Mouse (Mus musculus) embryonic facial prominence, embryonic 13.5 days (tissue): Measurements from ENCODE around the gene Camk2b. TPM values are rescaled to one million over a fixed set of nuclear protein-coding genes. Genes with fewer than 3 reads are reported as not detected.
A peak's percentile ranks its signal among the peaks of the same experiment; 100 is the strongest.

Experiments
- ATAC-seq: fragments of 200-750 bp; cut with Nextera tagmentation; 2 replicates; pipeline ENCODE4 v1.8.0; 2017; ENCODE audit warnings: low read depth; ENCODE audit not compliant: insufficient number of reproducible peaks, insufficient read depth, low FRiP score, low TSS enrichment
- H3K27ac ChIP-seq: fragments of 300-500 bp; sonication (generic); 2 replicates; pipeline ENCODE4 v1.5.1; 2015; ENCODE audit warnings: moderate library complexity, mild to moderate bottlenecking, inconsistent platforms
- H3K27me3 ChIP-seq: fragments of 300-500 bp; sonication (generic); 2 replicates; pipeline ENCODE4 v1.6.1; 2015; ENCODE audit warnings: mild to moderate bottlenecking, inconsistent platforms
- H3K36me3 ChIP-seq: fragments of 300-500 bp; sonication (generic); 2 replicates; pipeline ENCODE4 v1.6.1; 2015; ENCODE audit warnings: mild to moderate bottlenecking, inconsistent platforms
- H3K4me1 ChIP-seq: fragments of 300-500 bp; sonication (generic); 2 replicates; pipeline ENCODE4 v1.6.1; 2015; ENCODE audit warnings: inconsistent platforms
- H3K4me2 ChIP-seq: fragments of 300-500 bp; sonication (generic); 2 replicates; pipeline ENCODE4 v1.6.1; 2015; ENCODE audit warnings: moderate library complexity, mild to moderate bottlenecking, inconsistent platforms
- H3K4me3 ChIP-seq: fragments of 300-500 bp; sonication (generic); 2 replicates; pipeline ENCODE4 v1.5.1; 2015; ENCODE audit warnings: mild to moderate bottlenecking, inconsistent platforms
- H3K9ac ChIP-seq: fragments of 300-500 bp; sonication (generic); 2 replicates; pipeline ENCODE4 v1.6.1; 2015; ENCODE audit warnings: mild to moderate bottlenecking, inconsistent platforms
- H3K9me3 ChIP-seq: fragments of 300-500 bp; sonication (generic); 2 replicates; pipeline ENCODE4 v1.6.1; 2016; ENCODE audit warnings: inconsistent platforms
- WGBS: fragments of 180-500 bp; shearing (Covaris S2); methylation state at CpG from one replicate; pipeline ENCODE4 v1.1.7; 2015; ENCODE audit warnings: mixed read lengths; 5-methylcytosine and 5-hydroxymethylcytosine counted together
- polyA plus RNA-seq: library from polyadenylated mRNA; unstranded; fragments of >200 nt; fragmentation: Nextera tagmentation; extraction: Ambion mirVana; gene quantifications from 2 replicates; pipeline ENCODE4 v1.2.1, GENCODE M21; 2015

Camk2b gene
- polyA plus RNA-seq, 1 experiment from 2014 or later, result 2.5 TPM

DNA sequence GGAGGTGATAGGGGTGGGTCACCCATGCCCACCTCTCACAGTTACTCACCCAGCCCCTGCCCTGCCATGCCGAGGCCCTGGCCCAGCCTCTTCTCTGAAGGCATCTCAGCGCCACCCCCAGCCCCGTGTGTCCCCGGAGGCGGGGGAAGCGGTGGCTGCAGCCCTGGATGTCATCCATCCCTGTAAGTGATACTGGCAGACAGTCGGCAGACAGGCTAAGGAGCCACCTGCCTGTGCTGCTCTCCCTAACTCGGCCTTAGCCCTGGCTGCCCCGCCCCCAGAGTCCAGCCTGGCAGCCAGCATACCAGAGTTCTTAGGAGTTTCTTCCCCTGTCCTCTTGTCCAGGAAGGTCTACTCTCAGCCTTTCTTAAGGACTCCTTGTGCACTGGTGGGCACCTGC, 90.1 kb downstream of the Camk2b start:
- ATAC-seq, result no peak
- Histone ChIP-seq H3K4me3 (no peak overlapping the region), H3K27ac (no peak overlapping the region), H3K27me3 (no peaks in the 10 kb centered on the region), H3K36me3 (no peaks in the 10 kb centered on the region), H3K4me1 (peaks cover 33% of the 10 kb centered on the region), H3K4me2 (no peak overlapping the region), H3K9ac (0 out of 2 replicates have a peak overlapping the region, but pooled peaks have one; percentile 16), H3K9me3 (no peaks in the 10 kb centered on the region)
- 10% methylated on average over 9 of the region's 9 CpGs for WGBS

DNA sequence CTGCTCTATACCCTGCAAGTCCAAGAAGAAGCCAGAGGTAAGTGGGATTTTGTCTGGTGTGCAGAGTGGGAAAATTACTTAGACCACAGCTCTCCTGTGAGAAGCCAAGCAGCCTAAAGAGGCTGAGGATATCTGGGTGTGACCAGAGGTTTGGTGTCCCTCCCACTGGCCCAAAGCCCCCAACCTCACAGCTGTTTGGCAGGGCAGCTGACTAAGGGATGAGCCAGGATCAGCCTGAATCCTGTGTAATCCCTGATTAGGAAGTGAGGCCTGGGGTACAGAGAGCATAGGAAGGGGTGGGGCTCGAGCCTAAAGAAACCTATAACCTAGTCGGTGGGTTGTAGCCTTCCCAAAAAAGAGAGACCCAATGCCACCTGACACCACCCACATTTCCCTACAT, 91.1 kb downstream of the Camk2b start:
- WGBS, result 73% methylated on average over 2 of the region's 2 CpGs
- no peaks in the 10 kb centered on the region; the same call in 1 of the 2 replicates for H3K36me3 ChIP-seq
- no peak overlapping the region for H3K4me3 ChIP-seq
- H3K27ac ChIP-seq, result no peak overlapping the region
- peaks cover 42% of the 10 kb centered on the region for H3K4me1 ChIP-seq
- H3K4me2 ChIP-seq, result no peak overlapping the region
- H3K27me3 ChIP-seq, result no peaks in the 10 kb centered on the region
- no peak overlapping the region for H3K9ac ChIP-seq
- ATAC-seq, result no peak
- no peaks in the 10 kb centered on the region for H3K9me3 ChIP-seq

DNA sequence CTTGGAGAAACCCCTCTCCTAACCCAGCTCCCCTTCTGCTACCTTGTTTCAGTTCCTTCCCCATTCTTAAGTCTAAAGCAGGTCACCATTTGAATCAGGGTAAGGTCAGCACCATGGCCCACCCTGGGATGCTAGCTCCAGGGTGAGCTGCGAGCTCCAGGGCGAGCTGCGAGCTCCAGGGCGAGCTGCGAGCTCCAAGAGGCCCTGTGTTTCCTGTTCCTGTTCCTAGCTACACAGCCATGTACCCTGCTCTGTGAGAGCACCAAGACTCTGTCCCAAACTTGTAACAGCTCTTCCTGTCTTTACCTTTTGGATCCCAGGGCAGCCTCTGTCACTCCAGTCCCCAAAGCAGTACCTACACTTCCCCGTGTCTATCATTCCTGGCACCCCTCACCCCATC, 92.1 kb downstream of the Camk2b start:
- Histone ChIP-seq H3K9me3 (no peaks in the 10 kb centered on the region), H3K9ac (no peak overlapping the region), H3K4me2 (no peak overlapping the region), H3K27me3 (no peaks in the 10 kb centered on the region), H3K4me1 (peaks cover 42% of the 10 kb centered on the region), H3K36me3 (peaks cover 8% of the 10 kb centered on the region), H3K27ac (no peak overlapping the region), H3K4me3 (no peak overlapping the region)
- ATAC-seq, result no peak
- WGBS, result 70% methylated on average over 6 of the region's 6 CpGs

DNA sequence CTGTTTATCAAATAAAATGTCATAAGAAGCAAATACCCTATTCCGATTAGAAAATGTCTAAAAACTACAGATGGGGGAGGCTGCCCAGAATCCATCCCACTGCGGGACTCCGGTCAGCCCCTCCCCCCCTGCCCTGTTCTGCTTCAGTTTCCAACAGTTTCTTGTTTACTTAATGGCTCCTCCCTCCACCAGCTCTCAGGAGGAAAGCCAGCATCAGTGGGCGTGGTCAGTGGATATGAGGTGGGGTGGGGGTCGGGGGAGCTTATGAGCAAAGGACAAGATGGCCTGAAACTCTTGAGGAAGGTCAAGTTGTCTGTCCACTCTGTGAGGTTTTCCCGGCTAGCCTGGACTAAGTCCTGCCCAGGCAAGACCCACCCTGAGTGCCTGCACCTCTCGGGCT, 93.0 kb downstream of the Camk2b start:
- 41% methylated on average over 7 of the region's 7 CpGs for WGBS
- no peaks in the 10 kb centered on the region for H3K9me3 ChIP-seq
- H3K4me1 ChIP-seq, result peaks cover 42% of the 10 kb centered on the region
- no peaks in the 10 kb centered on the region for H3K27me3 ChIP-seq
- no peak overlapping the region for H3K4me3 ChIP-seq
- ATAC-seq, result no peak
- H3K36me3 ChIP-seq, result peaks cover 17% of the 10 kb centered on the region
- H3K9ac ChIP-seq, result no peak overlapping the region
- no peak overlapping the region for H3K27ac ChIP-seq
- H3K4me2 ChIP-seq, result 0 out of 2 replicates have a peak overlapping the region, but pooled peaks have one; percentile 2

DNA sequence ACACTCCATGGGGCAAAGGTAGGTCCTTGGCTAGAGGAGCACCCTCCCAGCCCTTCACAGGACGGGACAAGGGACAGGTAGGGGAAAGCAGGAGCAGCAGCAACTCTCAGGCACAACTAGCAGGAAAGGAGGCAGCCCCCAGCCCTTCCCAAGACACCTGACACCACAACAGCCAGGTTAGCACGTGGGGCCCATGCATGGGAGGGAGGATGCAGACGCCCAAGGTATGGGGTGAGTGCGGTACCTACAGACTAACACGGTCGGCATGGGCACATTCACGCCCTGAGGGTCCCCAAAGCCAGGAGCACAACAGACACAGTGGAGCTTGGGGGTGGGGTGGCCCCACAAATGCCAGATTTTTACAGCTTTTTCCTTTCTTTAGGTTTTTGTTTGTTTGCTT, 95.0 kb downstream of the Camk2b start:
- Histone ChIP-seq H3K9me3 (no peaks in the 10 kb centered on the region), H3K4me3 (no peak overlapping the region), H3K4me1 (peaks cover 40% of the 10 kb centered on the region), H3K27me3 (no peaks in the 10 kb centered on the region), H3K9ac (0 out of 2 replicates have a peak overlapping the region, but pooled peaks have one; percentile 27), H3K36me3 (peaks cover 35% of the 10 kb centered on the region), H3K4me2 (0 out of 2 replicates have a peak overlapping the region, but pooled peaks have one; percentile 19), H3K27ac (0 out of 2 replicates have a peak overlapping the region, but pooled peaks have one; percentile 39)
- no peak for ATAC-seq
- 19% methylated on average over 7 of the region's 7 CpGs for WGBS

DNA sequence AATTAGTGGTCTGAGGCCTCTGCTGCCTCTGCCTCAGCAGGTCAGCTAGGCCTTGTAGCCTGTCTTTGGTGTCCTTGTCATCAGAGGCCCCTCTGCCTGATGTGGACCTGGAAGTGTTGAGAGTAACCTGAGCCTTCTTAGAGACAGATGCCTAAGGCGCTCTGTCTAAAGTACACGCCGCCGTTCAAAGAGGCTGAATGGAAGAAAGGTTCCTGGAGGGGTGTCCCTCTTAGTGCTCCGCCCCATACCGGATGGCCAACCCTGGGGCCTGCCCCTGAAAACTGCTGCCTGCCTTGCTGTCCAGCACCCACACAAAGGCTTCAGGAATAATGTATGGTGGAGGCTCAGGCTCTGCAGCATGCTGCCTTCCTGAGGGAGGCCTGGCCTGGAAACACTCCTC, 97.9 kb downstream of the Camk2b start:
- Histone ChIP-seq H3K27me3 (no peaks in the 10 kb centered on the region), H3K27ac (no peak overlapping the region), H3K9ac (0 out of 2 replicates have a peak overlapping the region, but pooled peaks have one; percentile 21), H3K4me3 (no peak overlapping the region), H3K4me1 (peaks cover 33% of the 10 kb centered on the region), H3K4me2 (no peak overlapping the region), H3K9me3 (no peaks in the 10 kb centered on the region), H3K36me3 (peaks cover 65% of the 10 kb centered on the region)
- ATAC-seq, result no peak
- 29% methylated on average over 6 of the region's 6 CpGs for WGBS

DNA sequence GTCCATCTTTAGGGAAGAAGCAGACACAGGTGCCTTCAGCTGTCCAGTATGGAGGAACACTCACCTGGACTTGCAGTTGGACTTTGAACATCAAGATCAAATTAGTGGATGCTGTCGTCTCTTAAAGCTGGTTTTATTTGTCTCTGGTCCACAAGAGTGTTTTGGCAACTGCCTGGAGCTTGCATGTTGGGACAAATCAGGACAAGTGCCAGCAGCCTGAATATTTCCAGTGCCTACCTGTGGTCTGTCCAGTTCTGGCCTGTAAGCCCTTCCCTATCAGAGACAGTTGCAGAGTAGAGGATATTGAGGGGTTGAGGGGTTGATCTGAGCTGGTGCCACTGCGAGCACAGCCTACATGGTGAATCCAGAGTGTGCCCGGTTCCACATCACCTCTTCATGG, 99.4 kb downstream of the Camk2b start:
- H3K4me1 ChIP-seq, result peaks cover 18% of the 10 kb centered on the region
- ATAC-seq, result no peak
- H3K27ac ChIP-seq, result no peak overlapping the region
- 86% methylated on average over 3 of the region's 3 CpGs for WGBS
- H3K9me3 ChIP-seq, result no peaks in the 10 kb centered on the region
- H3K4me2 ChIP-seq, result no peak overlapping the region
- H3K27me3 ChIP-seq, result no peaks in the 10 kb centered on the region
- H3K4me3 ChIP-seq, result no peak overlapping the region
- peaks cover 79% of the 10 kb centered on the region for H3K36me3 ChIP-seq
- H3K9ac ChIP-seq, result no peak overlapping the region

DNA sequence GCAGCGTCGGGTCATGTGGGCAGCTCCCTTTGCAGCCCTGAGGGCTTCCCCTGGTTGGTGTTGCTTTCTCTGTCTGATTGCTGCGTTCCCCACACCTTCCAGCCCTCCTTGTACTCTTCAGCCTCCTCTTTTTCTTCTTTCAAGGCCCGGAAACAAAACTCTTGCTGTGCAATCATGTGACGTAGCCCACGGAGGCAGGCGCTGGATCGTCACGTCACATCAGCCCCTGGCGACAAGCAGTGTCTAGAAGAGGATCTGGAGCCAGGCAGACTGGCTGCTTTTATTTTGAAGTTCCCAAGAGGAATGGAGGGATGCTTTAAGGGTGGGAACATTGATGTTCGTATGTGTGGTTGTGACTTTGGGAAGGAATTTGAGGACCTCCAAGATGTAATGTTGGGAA, 100.3 kb downstream of the Camk2b start:
- no peak for ATAC-seq
- WGBS, result 75% methylated on average over 11 of the region's 11 CpGs
- no peak overlapping the region for H3K9ac ChIP-seq
- no peak overlapping the region for H3K4me2 ChIP-seq
- peaks cover 9% of the 10 kb centered on the region for H3K4me1 ChIP-seq
- no peaks in the 10 kb centered on the region for H3K9me3 ChIP-seq
- H3K27ac ChIP-seq, result no peak overlapping the region
- H3K4me3 ChIP-seq, result no peak overlapping the region
- no peaks in the 10 kb centered on the region for H3K27me3 ChIP-seq
- H3K36me3 ChIP-seq, result peaks cover 88% of the 10 kb centered on the region

DNA sequence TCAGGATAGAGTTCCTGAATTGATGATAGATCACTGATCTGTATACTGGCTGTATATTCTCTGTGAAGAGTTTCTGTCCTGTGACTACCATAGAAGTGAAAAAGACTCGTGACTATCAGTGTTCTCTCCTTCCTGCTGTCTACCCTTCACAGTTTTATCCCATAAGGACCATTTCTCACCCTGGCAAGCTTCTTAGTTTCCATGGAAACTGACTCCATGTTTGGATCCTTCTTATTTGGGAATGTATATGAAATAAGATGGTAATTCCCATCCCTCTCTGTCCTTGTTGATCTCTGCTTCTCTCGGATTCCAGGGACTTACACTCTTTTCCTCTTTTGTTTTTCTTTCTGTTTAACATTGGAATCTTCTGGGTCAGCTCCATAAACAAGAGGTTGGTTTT, 106.1 kb downstream of the Camk2b start:
- no peak overlapping the region for H3K9ac ChIP-seq
- H3K27ac ChIP-seq, result no peak overlapping the region
- peaks cover 13% of the 10 kb centered on the region for H3K4me1 ChIP-seq
- peaks cover 63% of the 10 kb centered on the region for H3K36me3 ChIP-seq
- WGBS, result 79% methylated on average over 2 of the region's 2 CpGs
- no peaks in the 10 kb centered on the region for H3K27me3 ChIP-seq
- ATAC-seq, result no peak
- H3K4me3 ChIP-seq, result no peak overlapping the region
- no peaks in the 10 kb centered on the region for H3K9me3 ChIP-seq
- H3K4me2 ChIP-seq, result no peak overlapping the region

DNA sequence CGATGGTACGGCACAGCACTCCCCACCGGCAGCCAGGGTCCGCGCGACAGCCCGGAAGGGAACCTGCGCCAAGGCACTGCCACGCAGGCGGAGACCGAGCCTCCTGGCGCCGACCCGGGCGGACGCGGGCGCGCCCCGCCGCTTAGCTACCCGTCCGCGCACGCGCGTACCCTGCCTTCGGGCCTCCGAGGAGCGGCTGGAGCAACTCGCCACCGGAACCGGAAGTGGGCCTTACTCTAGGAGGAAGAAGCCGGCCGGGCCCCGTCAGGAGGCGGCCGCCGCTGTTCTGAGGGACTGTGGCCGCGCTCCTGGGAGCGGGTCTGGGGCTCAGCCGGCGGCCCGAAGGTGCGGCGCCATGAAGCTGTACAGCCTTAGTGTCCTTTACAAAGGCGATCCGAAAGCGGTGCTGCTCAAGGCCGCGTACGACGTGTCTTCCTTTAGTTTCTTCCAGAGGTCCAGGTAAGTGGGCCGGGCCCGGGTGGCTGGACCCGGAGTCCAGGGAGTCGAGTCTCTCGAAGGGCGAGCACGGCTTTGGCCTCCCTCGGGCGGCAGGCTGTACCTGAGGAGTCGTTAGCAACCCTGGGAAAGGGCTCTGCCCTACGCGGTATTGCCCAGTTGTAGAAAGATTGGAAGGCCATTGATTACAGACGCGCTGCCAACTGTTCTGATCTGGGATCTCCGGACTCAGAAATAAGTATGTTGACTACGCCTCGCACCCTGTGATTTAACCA, 110.5 kb downstream of the Camk2b start, which contains the start of gene Ykt6:
TSS of gene Ykt6 (plus strand) at position 148 of the 731 bp plus-strand sequence.
- H3K27me3 ChIP-seq, result no peaks in the 10 kb centered on the region
- peak within 1 kb of the TSS; percentile 90 for H3K27ac ChIP-seq
- peak within 1 kb of the TSS; percentile 74 for H3K4me2 ChIP-seq
- no peaks in the 10 kb centered on the region for H3K9me3 ChIP-seq
- H3K4me1 ChIP-seq, result peaks cover 17% of the 10 kb centered on the region
- peak within 1 kb of the TSS; percentile 93 for H3K9ac ChIP-seq
- peak; percentile 87 for ATAC-seq
- WGBS, result under 1% methylated on average over 71 of the region's 71 CpGs
- H3K36me3 ChIP-seq, result peaks cover 21% of the 10 kb centered on the region
- H3K4me3 ChIP-seq, result peak within 1 kb of the TSS; percentile 96

DNA sequence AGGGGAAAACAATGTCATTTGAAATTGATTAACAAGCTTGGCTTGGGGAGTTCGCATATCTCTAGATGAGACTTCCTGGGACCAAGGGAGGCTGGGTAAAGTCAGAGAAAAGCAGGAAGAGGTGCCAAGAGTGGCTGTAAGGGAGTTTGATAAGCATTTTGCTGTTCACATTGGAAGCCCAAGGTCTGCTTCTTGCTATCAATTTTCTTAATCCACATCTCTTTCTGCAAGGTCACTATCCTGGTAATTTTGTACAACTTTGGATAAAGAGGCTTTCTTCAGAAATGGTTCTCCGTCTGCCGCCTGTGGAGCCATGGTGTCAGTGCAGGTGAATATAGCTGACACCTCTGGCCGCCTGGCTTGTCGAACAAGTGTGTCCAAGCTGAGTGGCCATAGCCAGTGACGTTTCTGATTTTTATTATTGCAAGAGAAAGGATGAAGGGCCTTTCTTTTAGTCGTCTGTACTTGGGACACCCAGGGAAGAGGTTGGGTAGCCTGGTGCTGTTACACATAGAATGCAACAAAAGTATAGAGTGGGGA, 111.1 kb downstream of the Camk2b start:
- H3K4me3 ChIP-seq, result peak overlapping the region; percentile 96
- H3K27me3 ChIP-seq, result no peaks in the 10 kb centered on the region
- H3K36me3 ChIP-seq, result peaks cover 14% of the 10 kb centered on the region
- WGBS, result 5% methylated on average over 7 of the region's 7 CpGs
- no peak for ATAC-seq
- H3K9me3 ChIP-seq, result no peaks in the 10 kb centered on the region
- H3K9ac ChIP-seq, result peak overlapping the region; percentile 93
- peaks cover 17% of the 10 kb centered on the region for H3K4me1 ChIP-seq
- H3K27ac ChIP-seq, result peak overlapping the region; percentile 90
- peak overlapping the region; percentile 74 for H3K4me2 ChIP-seq

DNA sequence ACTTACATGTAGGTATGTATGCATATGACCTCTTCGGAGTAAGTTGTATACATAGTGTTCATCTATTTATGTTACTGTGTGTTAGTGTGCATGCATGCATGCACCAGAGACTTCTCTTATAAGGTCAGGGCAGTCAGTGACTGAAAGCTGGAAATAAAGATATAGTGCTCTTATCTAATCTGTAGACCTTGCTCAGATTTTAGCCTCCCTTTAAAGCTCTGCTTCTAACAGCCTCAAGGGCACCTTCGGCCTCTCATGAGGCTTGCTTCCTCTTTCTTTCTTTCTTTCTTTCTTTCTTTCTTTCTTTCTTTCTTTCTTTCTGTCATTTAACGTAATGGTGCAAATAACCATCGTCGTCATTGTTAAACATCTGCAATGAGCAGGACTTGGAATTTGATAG, 111.7 kb downstream of the Camk2b start:
- ATAC-seq, result no peak
- peaks cover 10% of the 10 kb centered on the region for H3K36me3 ChIP-seq
- H3K9ac ChIP-seq, result no peak overlapping the region
- H3K4me2 ChIP-seq, result no peak overlapping the region; the same call in 1 of the 2 replicates
- H3K4me1 ChIP-seq, result peaks cover 18% of the 10 kb centered on the region
- no peak overlapping the region for H3K27ac ChIP-seq
- WGBS, result 85% methylated on average over 5 of the region's 5 CpGs
- no peaks in the 10 kb centered on the region for H3K9me3 ChIP-seq
- H3K27me3 ChIP-seq, result no peaks in the 10 kb centered on the region
- H3K4me3 ChIP-seq, result no peak overlapping the region
